Mouse (Mus musculus) embryo, embryonic 10 days (tissue): ENCODE results near the gene Olfr1392.
A peak's percentile ranks its signal among the peaks of the same experiment; 100 is the strongest.
"Not testable (repeated sequence)": the region's sequence is repeated elsewhere in the genome, so short reads cannot be mapped to it uniquely, and the experiment has no call there.

ENCODE experiments used
- DNase-seq: peaks from one replicate; pipeline ENCODE4 v3.0.0-alpha.2; 2015; ENCODE audit warnings: low spot score

The Olfr1392 gene

GRCm38 (mm10) chr11:49252048-49252447 lies 33.0 kb upstream of the Olfr1392 start:
- DNase-seq, result no peak

GRCm38 (mm10) chr11:49253035-49253434 lies 32.0 kb upstream of the Olfr1392 start:
- DNase-seq, result no peak

GRCm38 (mm10) chr11:49259296-49259695 lies 25.8 kb upstream of the Olfr1392 start:
- no peak for DNase-seq

DNA sequence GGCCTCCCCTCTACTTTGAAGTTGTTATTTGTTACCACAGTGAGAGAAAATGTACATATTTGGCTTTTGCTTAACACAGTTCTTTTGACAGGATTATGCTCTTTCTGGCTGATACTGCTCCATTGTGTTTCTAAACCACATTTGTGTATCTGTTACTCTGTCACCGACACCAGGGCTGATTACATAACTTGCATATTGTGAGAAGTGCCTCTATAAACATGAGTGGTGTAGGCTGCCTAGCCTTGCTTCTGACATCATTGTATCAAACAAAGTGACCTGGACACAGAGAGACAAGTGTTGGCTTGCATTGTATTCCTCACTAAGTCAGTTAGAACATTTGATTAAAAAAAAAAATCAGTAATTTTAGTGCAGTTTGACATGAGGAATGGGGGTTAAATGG lies 25.3 kb upstream of the Olfr1392 start:
- DNase-seq, result no peak

GRCm38 (mm10) chr11:49260598-49261312 lies 24.3 kb upstream of the Olfr1392 start:
- no peak for DNase-seq

DNA sequence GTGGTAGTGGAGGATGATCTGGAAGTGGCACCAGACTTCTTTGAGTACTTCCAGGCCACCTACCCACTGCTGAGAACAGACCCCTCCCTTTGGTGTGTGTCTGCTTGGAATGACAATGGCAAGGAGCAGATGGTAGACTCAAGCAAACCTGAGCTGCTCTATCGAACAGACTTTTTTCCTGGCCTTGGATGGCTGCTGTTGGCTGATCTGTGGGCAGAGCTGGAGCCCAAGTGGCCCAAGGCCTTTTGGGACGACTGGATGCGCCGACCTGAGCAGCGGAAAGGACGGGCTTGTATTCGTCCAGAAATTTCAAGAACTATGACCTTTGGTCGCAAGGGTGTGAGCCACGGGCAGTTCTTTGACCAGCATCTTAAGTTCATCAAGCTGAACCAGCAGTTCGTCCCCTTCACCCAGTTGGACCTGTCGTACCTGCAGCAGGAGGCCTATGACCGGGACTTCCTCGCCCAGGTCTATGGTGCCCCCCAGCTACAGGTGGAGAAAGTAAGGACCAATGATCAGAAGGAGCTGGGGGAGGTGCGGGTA lies 23.7 kb upstream of the Olfr1392 start:
- DNase-seq, result no peak

DNA sequence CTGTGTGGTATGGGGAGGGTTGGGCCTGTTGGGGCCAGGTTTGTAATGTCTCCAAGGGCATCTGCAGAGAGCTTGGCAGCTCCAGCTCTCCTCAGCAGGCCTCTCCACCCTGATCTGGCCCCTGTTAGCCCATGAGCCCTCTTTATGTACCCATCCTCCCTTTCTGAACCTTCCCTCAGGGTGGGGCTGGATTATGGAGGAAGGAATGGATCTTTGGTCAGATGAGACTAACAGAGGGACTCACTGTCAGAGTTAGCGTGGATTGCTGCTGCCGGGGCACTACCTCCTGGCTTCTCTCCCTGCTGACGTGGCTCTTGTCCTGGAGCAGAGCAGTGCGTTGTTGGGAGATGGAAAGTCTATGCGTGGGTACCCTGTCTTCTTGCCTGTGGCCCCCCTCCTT lies 22.8 kb upstream of the Olfr1392 start:
- DNase-seq, result no peak

DNA sequence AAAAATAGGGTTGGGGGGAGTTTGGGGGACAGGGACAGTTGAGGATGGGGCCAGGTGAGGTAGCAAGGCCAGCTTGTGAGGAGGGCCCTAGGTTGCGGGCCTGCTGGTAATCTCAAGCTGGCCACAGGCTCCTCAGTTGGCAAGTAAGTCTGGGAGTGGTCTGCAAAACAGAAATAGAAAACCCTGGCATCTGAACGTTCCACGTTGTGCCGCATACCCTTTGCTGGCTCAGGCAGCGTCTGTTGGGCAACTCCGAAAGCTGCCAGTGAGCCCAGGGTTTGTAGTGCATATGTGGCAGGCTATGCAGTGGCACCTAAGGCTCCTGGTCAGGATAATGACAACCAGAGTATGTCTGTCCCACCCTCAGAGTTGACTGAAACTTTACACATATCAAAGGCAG lies 21.9 kb upstream of the Olfr1392 start:
- no peak for DNase-seq

DNA sequence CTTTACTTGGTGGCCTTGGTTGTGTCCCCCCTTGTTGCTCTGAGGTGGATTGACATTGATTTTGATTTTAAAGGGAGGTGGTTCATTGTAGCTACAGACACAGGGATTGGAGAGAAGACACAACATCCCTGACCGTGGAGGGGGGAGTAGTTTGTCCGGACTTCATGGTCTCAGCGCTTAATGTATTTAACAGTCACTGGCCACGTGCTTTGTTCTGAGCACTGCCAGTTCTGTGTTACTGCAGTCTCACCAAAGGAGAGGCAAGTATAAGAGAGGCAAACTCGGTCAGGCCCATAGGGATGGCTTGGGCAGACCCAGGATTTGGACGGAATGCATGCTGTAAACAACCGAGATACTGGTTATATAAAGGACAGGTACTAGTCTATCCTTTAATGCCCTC lies 21.0 kb upstream of the Olfr1392 start:
- DNase-seq, result no peak

- DNase-seq, result no peak
Observed at GRCm38 (mm10) chr11:49264622-49265021, 20.5 kb upstream of the Olfr1392 start.

DNA sequence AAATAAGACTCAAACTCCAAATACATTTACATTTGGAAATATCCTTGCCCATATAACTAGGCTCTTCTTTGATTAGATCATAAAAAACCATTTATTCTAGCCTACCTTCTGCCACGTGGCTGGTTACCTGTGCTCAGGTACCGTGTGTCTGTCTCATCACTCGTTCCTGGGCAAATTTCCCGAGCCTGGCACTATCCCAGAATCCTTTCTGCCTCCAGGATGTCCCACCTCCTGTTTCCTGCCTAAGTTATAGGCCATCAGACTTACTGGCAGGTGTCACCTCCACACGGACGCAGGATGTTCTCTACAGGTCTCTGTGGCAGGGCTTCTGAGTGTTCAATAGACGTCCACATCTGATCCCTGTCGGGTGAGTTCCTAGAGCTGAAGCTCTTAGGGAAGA lies 20.0 kb upstream of the Olfr1392 start:
- no peak for DNase-seq

DNA sequence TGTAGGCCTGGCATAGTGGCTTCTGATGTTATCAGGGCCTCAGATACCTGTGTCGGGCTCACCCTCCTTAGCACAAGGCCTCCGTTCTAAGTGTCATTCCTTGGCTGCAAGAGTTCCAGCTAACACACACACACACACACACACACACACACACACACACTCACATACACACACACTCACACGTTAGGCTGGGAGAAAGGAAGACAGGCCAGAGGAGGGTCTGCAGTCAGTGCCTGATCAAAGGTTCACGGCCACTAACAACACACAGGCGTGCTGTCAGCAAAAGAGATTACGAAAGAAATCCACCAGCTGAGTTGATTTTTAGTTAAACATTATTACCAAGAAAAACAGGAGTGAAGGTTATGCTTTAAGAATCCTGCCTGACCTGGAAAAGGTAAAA lies 18.4 kb upstream of the Olfr1392 start:
- DNase-seq, result no peak

GRCm38 (mm10) chr11:49267316-49267715 lies 17.8 kb upstream of the Olfr1392 start:
- DNase-seq, result no peak

- DNase-seq, result no peak
Observed at GRCm38 (mm10) chr11:49267970-49268579, 17.0 kb upstream of the Olfr1392 start.

DNA sequence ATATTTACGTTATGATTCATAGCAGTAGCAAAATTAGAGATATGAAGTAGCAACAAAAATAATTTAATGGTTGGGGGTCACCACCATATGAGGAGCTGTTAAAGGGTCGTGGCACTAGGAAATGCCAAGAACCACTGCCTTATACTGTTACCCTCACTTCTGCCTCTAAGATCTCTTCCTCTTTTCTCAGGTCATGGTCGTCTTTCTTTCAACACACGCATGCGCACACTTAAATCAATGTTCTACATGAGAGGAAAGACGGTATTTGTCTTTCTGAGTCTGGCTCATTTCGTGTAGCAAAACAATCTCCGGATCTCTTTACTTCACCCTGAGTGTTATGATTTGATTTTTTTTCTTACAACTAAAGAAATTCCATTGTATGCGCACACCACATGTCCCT lies 15.3 kb upstream of the Olfr1392 start:
- DNase-seq, result no peak

- no peak for DNase-seq
Observed at GRCm38 (mm10) chr11:49270368-49270767, 14.7 kb upstream of the Olfr1392 start.

DNA sequence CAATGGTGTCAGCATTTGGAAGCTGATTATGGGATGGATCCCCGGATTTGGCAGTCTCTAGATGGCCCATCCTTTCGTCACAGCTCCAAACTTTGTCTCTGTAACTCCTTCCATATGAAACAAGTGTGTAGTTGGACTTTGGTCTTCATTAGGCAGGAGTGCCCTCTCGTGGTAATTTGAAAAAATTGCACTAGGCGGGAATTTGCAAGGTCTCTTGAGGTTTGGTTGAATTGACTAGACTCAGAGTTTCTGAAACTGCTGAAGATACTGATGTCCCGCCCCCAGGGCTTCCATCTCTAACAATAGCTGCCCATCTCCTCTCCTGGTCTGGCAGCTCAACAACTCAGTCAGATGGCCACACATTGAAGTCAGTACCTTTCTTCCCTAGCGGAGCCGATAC lies 13.7 kb upstream of the Olfr1392 start:
- DNase-seq, result peak; percentile 51

- DNase-seq, result no peak
Observed at GRCm38 (mm10) chr11:49273834-49274519, 11.1 kb upstream of the Olfr1392 start.

DNA sequence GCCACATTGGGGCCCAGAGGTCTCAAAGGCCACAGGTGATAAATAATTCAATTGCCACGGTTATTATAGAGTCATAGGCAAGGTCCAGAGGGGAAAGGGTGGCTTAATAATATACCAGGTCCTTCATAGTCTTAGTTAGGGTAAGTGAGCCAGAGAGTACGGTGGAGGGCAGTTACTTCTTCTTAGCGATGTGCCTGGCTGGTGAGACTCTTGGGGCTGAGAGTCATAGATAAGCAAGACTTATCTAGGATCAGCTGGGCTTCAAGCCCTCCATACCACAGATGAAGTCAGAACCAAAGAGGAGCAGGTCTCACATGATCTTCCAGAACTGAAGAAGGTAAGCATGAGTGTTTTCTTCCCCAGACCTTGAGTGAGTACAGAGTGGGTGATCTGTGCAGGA lies 6.9 kb upstream of the Olfr1392 start, which contains the start of gene Olfr1393:
Gene Olfr1393 (plus strand): TSS at position 83 of the 400 bp plus-strand sequence.
- DNase-seq, result no peak

GRCm38 (mm10) chr11:49287251-49287650 lies 2.2 kb downstream of the Olfr1392 start:
- no peak for DNase-seq

- DNase-seq, result no peak
Observed at GRCm38 (mm10) chr11:49292777-49293176, 7.7 kb downstream of the Olfr1392 start.

GRCm38 (mm10) chr11:49304441-49304840 lies 19.4 kb downstream of the Olfr1392 start, which contains the start of gene Olfr10:
Gene Olfr10 (plus strand): TSS chr11:49304741.
- DNase-seq, result no peak

DNA sequence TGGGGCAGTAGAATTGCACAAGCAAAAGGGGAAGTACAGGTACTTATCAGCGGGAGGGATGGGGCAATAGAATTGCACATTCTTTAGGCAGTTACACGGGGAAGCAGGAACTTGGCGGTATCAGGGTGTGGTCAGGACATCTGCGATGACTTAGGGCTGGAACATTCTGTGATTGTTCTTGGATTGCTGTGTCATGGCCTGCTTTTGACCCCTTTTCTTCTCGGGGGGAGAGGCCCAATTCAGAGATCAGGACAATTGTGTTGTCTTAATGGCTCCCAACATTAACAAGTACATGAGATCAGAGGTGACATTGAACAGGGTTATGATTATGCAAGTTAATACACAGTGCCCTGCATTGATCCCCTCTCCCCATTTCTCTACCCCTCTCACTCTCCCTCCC lies 23.5 kb downstream of the Olfr1392 start:
- DNase-seq, result not testable (repeated sequence)
